Mouse (Mus musculus): ENCODE measurements at regions not wholly inside any gene's neighbourhood (a gene's known extent, or its start where the extent isn't known, plus 50 kb on each side); places are given as distances from the start of the nearest gene placed in this dataset.

- Histone ChIP-seq H3K4me2 (replicated peaks) (no peak overlapping the region), H3K9me3 (replicated peaks) (no peaks in the 10 kb centered on the region), H3K9ac (no peak overlapping the region), H3K27me3 (no peaks in the 10 kb centered on the region), H3K4me1 (no peaks in the 10 kb centered on the region), H3K36me3 (no peaks in the 10 kb centered on the region), H3K27ac (no peak overlapping the region), H3K4me3 (no peak overlapping the region)
- 90% methylated on average over 2 of the region's 2 CpGs for WGBS
- ATAC-seq (ENCODE audit: low FRiP score): no peak
Measured at GRCm38 (mm10) chr16:92970587-92970986, 144.6 kb upstream of the Runx1 start.

- H3K9me3 ChIP-seq (replicated peaks): no peaks in the 10 kb centered on the region
- ATAC-seq (ENCODE audit: low FRiP score): no peak
- no peak overlapping the region for H3K4me3 ChIP-seq
- 81% methylated on average over 5 of the region's 5 CpGs for WGBS
- no peaks in the 10 kb centered on the region for H3K27me3 ChIP-seq
- no peak overlapping the region for H3K9ac ChIP-seq
- no peaks in the 10 kb centered on the region for H3K36me3 ChIP-seq
- H3K4me2 ChIP-seq (replicated peaks): no peak overlapping the region
- H3K27ac ChIP-seq: no peak overlapping the region
- no peaks in the 10 kb centered on the region for H3K4me1 ChIP-seq
Measured at GRCm38 (mm10) chr16:92969036-92969435, 143.1 kb upstream of the Runx1 start.

GRCm38 (mm10) chr16:92966069-92966866, 140.3 kb upstream of the Runx1 start:
- Histone ChIP-seq H3K36me3 (no peaks in the 10 kb centered on the region), H3K27me3 (no peaks in the 10 kb centered on the region), H3K27ac (no peak overlapping the region), H3K4me2 (replicated peaks) (no peak overlapping the region), H3K4me3 (no peak overlapping the region), H3K9ac (no peak overlapping the region), H3K4me1 (peaks cover 2% of the 10 kb centered on the region; the same call in 1 of the 2 replicates), H3K9me3 (replicated peaks) (no peaks in the 10 kb centered on the region)
- 91% methylated on average over 10 of the region's 10 CpGs for WGBS
- no peak for ATAC-seq (ENCODE audit: low FRiP score)

- Histone ChIP-seq H3K4me3 (no peak overlapping the region), H3K9ac (no peak overlapping the region), H3K36me3 (no peaks in the 10 kb centered on the region), H3K9me3 (replicated peaks) (no peaks in the 10 kb centered on the region), H3K27me3 (no peaks in the 10 kb centered on the region), H3K4me1 (peaks cover 3% of the 10 kb centered on the region; the same call in 1 of the 2 replicates), H3K27ac (no peak overlapping the region), H3K4me2 (replicated peaks) (no peak overlapping the region)
- WGBS: 90% methylated on average over 3 of the region's 3 CpGs
- ATAC-seq (ENCODE audit: low FRiP score): no peak
Measured at GRCm38 (mm10) chr16:92965651-92966050, 139.7 kb upstream of the Runx1 start.

GRCm38 (mm10) chr16:92963582-92963981, 137.6 kb upstream of the Runx1 start:
- H3K4me2 ChIP-seq (replicated peaks): no peak overlapping the region
- no peak overlapping the region for H3K9ac ChIP-seq
- H3K27me3 ChIP-seq: no peaks in the 10 kb centered on the region
- H3K9me3 ChIP-seq (replicated peaks): no peaks in the 10 kb centered on the region
- H3K27ac ChIP-seq: no peak overlapping the region
- WGBS: 85% methylated on average over 4 of the region's 4 CpGs
- no peak overlapping the region for H3K4me3 ChIP-seq
- ATAC-seq (ENCODE audit: low FRiP score): no peak
- peaks cover 3% of the 10 kb centered on the region; the same call in 1 of the 2 replicates for H3K4me1 ChIP-seq
- H3K36me3 ChIP-seq: no peaks in the 10 kb centered on the region

- no peak overlapping the region for H3K4me3 ChIP-seq
- H3K27me3 ChIP-seq: no peaks in the 10 kb centered on the region
- H3K9me3 ChIP-seq (replicated peaks): no peaks in the 10 kb centered on the region
- peaks cover 3% of the 10 kb centered on the region; the same call in 1 of the 2 replicates for H3K4me1 ChIP-seq
- no peak overlapping the region for H3K27ac ChIP-seq
- ATAC-seq (ENCODE audit: low FRiP score): no peak
- no peak overlapping the region for H3K4me2 ChIP-seq (replicated peaks)
- H3K36me3 ChIP-seq: no peaks in the 10 kb centered on the region
- H3K9ac ChIP-seq: no peak overlapping the region
- WGBS: 60% methylated on average over 3 of the region's 3 CpGs
Measured at GRCm38 (mm10) chr16:92961361-92961760, 135.4 kb upstream of the Runx1 start.

- Histone ChIP-seq H3K27me3 (no peaks in the 10 kb centered on the region), H3K4me3 (no peak overlapping the region), H3K9ac (no peak overlapping the region), H3K36me3 (no peaks in the 10 kb centered on the region), H3K9me3 (replicated peaks) (no peaks in the 10 kb centered on the region), H3K4me1 (peaks cover 3% of the 10 kb centered on the region; the same call in 1 of the 2 replicates), H3K27ac (no peak overlapping the region), H3K4me2 (replicated peaks) (no peak overlapping the region)
- 73% methylated on average over 6 of the region's 7 CpGs for WGBS
- ATAC-seq (ENCODE audit: low FRiP score): no peak
Measured at GRCm38 (mm10) chr16:92960740-92961139, 134.8 kb upstream of the Runx1 start.

GRCm38 (mm10) chr16:92958967-92959366, 133.0 kb upstream of the Runx1 start:
- Histone ChIP-seq H3K27ac (no peak overlapping the region), H3K9me3 (replicated peaks) (no peaks in the 10 kb centered on the region), H3K27me3 (0 out of 2 replicates have a peak, but pooled peaks cover 6% of the 10 kb centered on the region), H3K4me3 (no peak overlapping the region), H3K9ac (no peak overlapping the region), H3K4me2 (replicated peaks) (no peak overlapping the region), H3K4me1 (peaks cover 3% of the 10 kb centered on the region; the same call in 1 of the 2 replicates), H3K36me3 (no peaks in the 10 kb centered on the region)
- 89% methylated on average over 8 of the region's 8 CpGs for WGBS
- ATAC-seq (ENCODE audit: low FRiP score): no peak

GRCm38 (mm10) chr16:92958146-92958545, 132.2 kb upstream of the Runx1 start:
- no peak overlapping the region for H3K27ac ChIP-seq
- no peak overlapping the region for H3K9ac ChIP-seq
- H3K4me3 ChIP-seq: no peak overlapping the region
- H3K36me3 ChIP-seq: no peaks in the 10 kb centered on the region
- H3K4me1 ChIP-seq: peaks cover 3% of the 10 kb centered on the region; the same call in 1 of the 2 replicates
- ATAC-seq (ENCODE audit: low FRiP score): no peak
- no peak overlapping the region for H3K4me2 ChIP-seq (replicated peaks)
- H3K27me3 ChIP-seq: 0 out of 2 replicates have a peak, but pooled peaks cover 6% of the 10 kb centered on the region
- 61% methylated on average over 6 of the region's 6 CpGs for WGBS
- H3K9me3 ChIP-seq (replicated peaks): no peaks in the 10 kb centered on the region

GRCm38 (mm10) chr16:92955508-92955907, 129.6 kb upstream of the Runx1 start:
- Histone ChIP-seq H3K27ac (no peak overlapping the region), H3K9ac (no peak overlapping the region), H3K4me2 (replicated peaks) (no peak overlapping the region), H3K4me1 (no peaks in the 10 kb centered on the region), H3K4me3 (no peak overlapping the region), H3K36me3 (no peaks in the 10 kb centered on the region), H3K27me3 (0 out of 2 replicates have a peak, but pooled peaks cover 6% of the 10 kb centered on the region), H3K9me3 (replicated peaks) (no peaks in the 10 kb centered on the region)
- no peak for ATAC-seq (ENCODE audit: low FRiP score)
- WGBS: 65% methylated on average over 5 of the region's 5 CpGs

- WGBS: 96% methylated on average over 4 of the region's 4 CpGs
- Histone ChIP-seq H3K27ac (no peak overlapping the region), H3K4me3 (no peak overlapping the region), H3K4me1 (no peaks in the 10 kb centered on the region), H3K9me3 (replicated peaks) (no peaks in the 10 kb centered on the region), H3K27me3 (0 out of 2 replicates have a peak, but pooled peaks cover 6% of the 10 kb centered on the region), H3K9ac (no peak overlapping the region), H3K4me2 (replicated peaks) (no peak overlapping the region), H3K36me3 (no peaks in the 10 kb centered on the region)
- ATAC-seq (ENCODE audit: low FRiP score): no peak
Measured at GRCm38 (mm10) chr16:92955087-92955486, 129.1 kb upstream of the Runx1 start.

- no peak overlapping the region for H3K4me2 ChIP-seq (replicated peaks)
- no peaks in the 10 kb centered on the region for H3K36me3 ChIP-seq
- no peaks in the 10 kb centered on the region for H3K4me1 ChIP-seq
- no peak overlapping the region for H3K9ac ChIP-seq
- no peak for ATAC-seq (ENCODE audit: low FRiP score)
- no peak overlapping the region for H3K4me3 ChIP-seq
- 0 out of 2 replicates have a peak, but pooled peaks cover 6% of the 10 kb centered on the region for H3K27me3 ChIP-seq
- H3K27ac ChIP-seq: no peak overlapping the region
- WGBS: 59% methylated on average over 11 of the region's 11 CpGs
- H3K9me3 ChIP-seq (replicated peaks): no peaks in the 10 kb centered on the region
Measured at GRCm38 (mm10) chr16:92953936-92954654, 128.1 kb upstream of the Runx1 start.

Data from hindbrain, embryonic 12.5 days (tissue).